Mouse (Mus musculus) lung, embryonic 14.5 days (tissue): ENCODE data around the gene Fbxl14. TPM values are rescaled to one million over a fixed set of nuclear protein-coding genes. Genes with fewer than 3 reads are reported as not detected.

Experiments used
- ATAC-seq: fragments of 200-750 bp; cut with Nextera tagmentation; 2 replicates; pipeline ENCODE4 v1.8.0; 2017; ENCODE audit warnings: mild to moderate bottlenecking, moderate TSS enrichment, moderate library complexity; ENCODE audit not compliant: insufficient read depth
- DNase-seq: peaks from one replicate; pipeline ENCODE4 v3.0.0-alpha.2; 2015
- H3K27ac ChIP-seq: fragments of 300-500 bp; sonication (generic); 2 replicates; pipeline ENCODE4 v1.5.1; 2014; ENCODE audit warnings: low read depth, mild to moderate bottlenecking, moderate library complexity
- H3K27me3 ChIP-seq: fragments of 300-500 bp; sonication (generic); 2 replicates; pipeline ENCODE4 v1.6.1; 2014; ENCODE audit warnings: low read length, control low read depth; ENCODE audit not compliant: insufficient read depth
- H3K36me3 ChIP-seq: fragments of 300-500 bp; sonication (generic); 2 replicates; pipeline ENCODE4 v1.6.1; 2014; ENCODE audit warnings: control low read depth; ENCODE audit not compliant: insufficient read depth
- H3K4me1 ChIP-seq: fragments of 300-500 bp; sonication (generic); 2 replicates; pipeline ENCODE4 v1.6.1; 2014; ENCODE audit warnings: antibody characterized with exemption, control low read depth; ENCODE audit not compliant: insufficient read depth
- H3K4me2 ChIP-seq: fragments of 300-500 bp; sonication (generic); 2 replicates; pipeline ENCODE4 v1.6.1; 2014; ENCODE audit warnings: mild to moderate bottlenecking
- H3K4me3 ChIP-seq: fragments of 300-500 bp; sonication (generic); 2 replicates; pipeline ENCODE4 v1.5.1; 2014; ENCODE audit warnings: low read depth, low read length
- H3K9ac ChIP-seq: fragments of 300-500 bp; sonication (generic); 2 replicates; pipeline ENCODE4 v1.6.1; 2014
- H3K9me3 ChIP-seq: fragments of 300-500 bp; sonication (generic); 2 replicates; pipeline ENCODE4 v1.6.1; 2016; ENCODE audit warnings: low read depth, low read length, control low read depth
- CTCF ChIP-seq: IDR thresholded peaks from 2 replicates; pipeline ENCODE4 v1.5.1; 2016; ENCODE audit warnings: antibody characterized with exemption, low read depth
- WGBS: fragments of 180-500 bp; shearing (Covaris S2); extraction: QIAGEN DNeasy Blood & Tissue Kit; methylation state at CpG from one replicate; pipeline ENCODE4 v1.1.7; 2014; 5-methylcytosine and 5-hydroxymethylcytosine counted together
- polyA plus RNA-seq: library from polyadenylated mRNA; unstranded; fragments of >200 nt; fragmentation: Nextera tagmentation; extraction: Ambion mirVana; gene quantifications from 2 replicates; pipeline ENCODE4 v1.2.1, GENCODE M21; 2014

Fbxl14 gene
- polyA plus RNA-seq, 1 experiment from 2014 or later: 6.2 TPM

DNA sequence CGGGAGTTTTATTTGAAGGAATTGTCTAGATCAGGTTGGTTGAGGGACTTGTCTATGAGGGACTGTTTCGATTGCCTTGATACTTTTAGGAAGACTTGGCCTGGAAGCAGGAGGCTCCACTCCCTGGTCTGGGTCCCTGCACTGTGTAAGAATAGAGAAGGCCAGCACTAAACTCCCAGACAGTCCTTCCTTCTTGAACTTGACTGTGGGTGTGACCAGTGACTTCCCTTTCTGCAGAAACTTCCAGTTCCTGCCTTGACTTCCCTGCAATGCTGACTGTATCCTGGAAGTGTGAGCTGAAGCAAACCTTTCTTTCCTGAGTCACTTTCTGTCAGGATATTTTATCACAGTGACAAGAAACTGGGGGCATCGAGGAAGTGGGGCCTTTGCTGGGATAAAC is 8.7 kb upstream of the Fbxl14 start:
- Histone ChIP-seq H3K4me1 (no peaks in the 10 kb centered on the region), H3K36me3 (no peaks in the 10 kb centered on the region), H3K9me3 (no peaks in the 10 kb centered on the region), H3K4me2 (no peak overlapping the region), H3K27me3 (no peaks in the 10 kb centered on the region), H3K9ac (no peak overlapping the region), H3K27ac (no peak overlapping the region), H3K4me3 (no peak overlapping the region)
- no peak for DNase-seq
- ATAC-seq: no peak
- WGBS: 68% methylated on average over 3 of the region's 3 CpGs
- no peak for TF ChIP-seq CTCF

- TF ChIP-seq CTCF: peak; percentile 86
- Histone ChIP-seq H3K27ac (no peak overlapping the region), H3K36me3 (no peaks in the 10 kb centered on the region), H3K9ac (no peak overlapping the region), H3K4me3 (no peak overlapping the region), H3K4me2 (no peak overlapping the region), H3K4me1 (no peaks in the 10 kb centered on the region), H3K27me3 (no peaks in the 10 kb centered on the region), H3K9me3 (no peaks in the 10 kb centered on the region)
- ATAC-seq (0 out of 2 replicates have a peak, but pooled peaks have one; percentile 35), DNase-seq (peak; percentile 72)
- WGBS: 29% methylated on average over 5 of the region's 5 CpGs
Measured at GRCm38 (mm10) chr6:119472135-119472534, 7.3 kb upstream of the Fbxl14 start.

GRCm38 (mm10) chr6:119472705-119473104 is 6.8 kb upstream of the Fbxl14 start:
- Histone ChIP-seq H3K4me2 (no peak overlapping the region), H3K36me3 (no peaks in the 10 kb centered on the region), H3K4me3 (no peak overlapping the region), H3K4me1 (peaks cover 1% of the 10 kb centered on the region; the same call in 1 of the 2 replicates), H3K27ac (no peak overlapping the region), H3K9me3 (no peaks in the 10 kb centered on the region), H3K9ac (no peak overlapping the region), H3K27me3 (no peaks in the 10 kb centered on the region)
- WGBS: 59% methylated on average over 3 of the region's 3 CpGs
- DNase-seq (no peak), ATAC-seq (no peak)
- no peak for TF ChIP-seq CTCF

- DNase-seq: no peak
- H3K4me2 ChIP-seq: no peak overlapping the region
- no peak for TF ChIP-seq CTCF
- H3K4me1 ChIP-seq: peaks cover 7% of the 10 kb centered on the region; the same call in 1 of the 2 replicates
- H3K36me3 ChIP-seq: no peaks in the 10 kb centered on the region
- ATAC-seq: no peak
- no peaks in the 10 kb centered on the region for H3K9me3 ChIP-seq
- WGBS: 66% methylated on average over 7 of the region's 7 CpGs
- no peak overlapping the region for H3K4me3 ChIP-seq
- no peak overlapping the region for H3K9ac ChIP-seq
- no peak overlapping the region for H3K27ac ChIP-seq
- H3K27me3 ChIP-seq: no peaks in the 10 kb centered on the region
Measured at GRCm38 (mm10) chr6:119473446-119473845, 6.0 kb upstream of the Fbxl14 start.

DNA sequence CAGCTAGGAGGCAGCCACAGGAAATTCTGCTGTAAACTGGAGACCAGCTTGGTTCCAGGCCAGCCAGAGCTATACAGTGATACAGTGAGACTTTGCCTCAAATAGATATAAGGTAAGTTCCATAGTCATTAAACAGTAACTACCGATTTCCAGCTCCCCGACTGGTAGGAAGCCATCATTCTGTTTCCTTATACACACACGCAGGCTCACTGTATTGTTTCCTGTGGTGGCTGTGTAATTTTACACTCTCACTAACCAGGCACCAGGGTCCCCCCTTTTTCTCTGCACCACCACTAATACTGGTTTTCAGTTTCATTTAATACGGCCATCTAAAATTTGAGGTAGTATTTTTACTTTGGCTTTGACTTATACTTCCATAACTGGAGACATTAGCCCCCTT is 5.5 kb upstream of the Fbxl14 start:
- Histone ChIP-seq H3K4me3 (no peak overlapping the region), H3K27me3 (no peaks in the 10 kb centered on the region), H3K9me3 (no peaks in the 10 kb centered on the region), H3K4me2 (no peak overlapping the region), H3K4me1 (peaks cover 7% of the 10 kb centered on the region; the same call in 1 of the 2 replicates), H3K27ac (no peak overlapping the region), H3K36me3 (no peaks in the 10 kb centered on the region), H3K9ac (no peak overlapping the region)
- no peak for DNase-seq
- TF ChIP-seq CTCF: no peak
- ATAC-seq: no peak
- WGBS: 74% methylated on average over 4 of the region's 4 CpGs

GRCm38 (mm10) chr6:119475988-119476387 is 3.5 kb upstream of the Fbxl14 start:
- 62% methylated on average over 6 of the region's 6 CpGs for WGBS
- Histone ChIP-seq H3K4me2 (no peak overlapping the region), H3K9ac (no peak overlapping the region), H3K27me3 (no peaks in the 10 kb centered on the region), H3K27ac (no peak overlapping the region), H3K4me3 (no peak overlapping the region), H3K9me3 (no peaks in the 10 kb centered on the region), H3K4me1 (peaks cover 7% of the 10 kb centered on the region; the same call in 1 of the 2 replicates), H3K36me3 (peaks cover 7% of the 10 kb centered on the region)
- TF ChIP-seq CTCF: no peak
- no peak for DNase-seq
- no peak for ATAC-seq

DNA sequence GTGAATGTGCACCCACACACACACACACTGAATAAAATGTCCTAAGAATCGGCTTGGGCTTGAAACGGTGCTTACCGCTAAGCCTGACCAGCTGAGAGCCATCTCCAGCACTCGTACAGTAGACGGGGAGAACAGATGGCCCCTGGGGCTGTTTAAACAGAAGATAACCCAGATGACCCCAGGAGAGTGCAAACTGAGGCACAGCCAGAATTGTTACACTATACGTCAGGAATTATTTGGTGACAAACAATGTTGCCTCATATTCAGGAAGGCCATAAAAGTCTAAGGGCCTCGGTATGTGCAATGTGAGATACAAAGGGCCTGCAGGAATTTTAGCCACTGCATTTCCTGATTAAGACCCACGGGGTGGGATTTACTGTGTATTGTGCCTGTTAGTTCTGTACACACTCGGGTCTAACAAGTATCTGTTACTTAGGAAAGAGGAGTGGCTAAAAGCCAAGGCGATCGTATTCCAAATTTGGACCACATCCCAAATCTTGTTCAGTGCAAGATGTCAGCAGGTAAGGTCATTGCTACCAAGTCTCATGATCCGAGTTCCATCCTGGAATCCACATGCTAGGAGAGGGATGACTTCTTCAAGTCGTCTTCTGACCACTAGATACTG is 1.7 kb upstream of the Fbxl14 start:
- peak; percentile 35 for ATAC-seq

More for the DNA sequence above, 1.7 kb upstream of the Fbxl14 start:
- Histone ChIP-seq H3K4me1 (peaks cover 7% of the 10 kb centered on the region; the same call in 1 of the 2 replicates), H3K27me3 (no peaks in the 10 kb centered on the region), H3K36me3 (peaks cover 9% of the 10 kb centered on the region), H3K4me2 (peak overlapping the region; percentile 100), H3K4me3 (no peak overlapping the region; the same call in 1 of the 2 replicates), H3K9ac (no peak overlapping the region), H3K27ac (peak overlapping the region; percentile 97), H3K9me3 (no peaks in the 10 kb centered on the region)
- 10% methylated on average over 13 of the region's 13 CpGs for WGBS
- no peak for TF ChIP-seq CTCF
- DNase-seq: peak; percentile 89
